Mouse (Mus musculus) limb, embryonic 13.5 days (tissue): ENCODE data around the gene St6gal1. TPM values are rescaled to one million over a fixed set of nuclear protein-coding genes. Genes with fewer than 3 reads are reported as not detected.

ENCODE experiments used
- ATAC-seq: fragments of 200-750 bp; cut with Nextera tagmentation; 2 replicates; pipeline ENCODE4 v1.8.0; 2017; ENCODE audit warnings: low read depth, moderate number of reproducible peaks, moderate TSS enrichment; ENCODE audit not compliant: low FRiP score
- H3K27ac ChIP-seq: fragments of 300-500 bp; sonication (generic); 2 replicates; pipeline ENCODE4 v1.5.1; 2015; ENCODE audit warnings: inconsistent platforms, mild to moderate bottlenecking, moderate library complexity
- H3K27me3 ChIP-seq: fragments of 300-500 bp; sonication (generic); 2 replicates; pipeline ENCODE4 v1.6.1; 2015; ENCODE audit warnings: mild to moderate bottlenecking, inconsistent platforms
- H3K36me3 ChIP-seq: fragments of 300-500 bp; sonication (generic); 2 replicates; pipeline ENCODE4 v1.6.1; 2015; ENCODE audit warnings: inconsistent platforms, mild to moderate bottlenecking, moderate library complexity
- H3K4me1 ChIP-seq: fragments of 300-500 bp; sonication (generic); 2 replicates; pipeline ENCODE4 v1.6.1; 2015; ENCODE audit warnings: inconsistent platforms
- H3K4me2 ChIP-seq: fragments of 300-500 bp; sonication (generic); replicated peaks from 2 replicates; pipeline ENCODE4 v1.6.1; 2015; ENCODE audit warnings: inconsistent platforms, mild to moderate bottlenecking, moderate library complexity
- H3K4me3 ChIP-seq: fragments of 300-500 bp; sonication (generic); 2 replicates; pipeline ENCODE4 v1.5.1; 2015; ENCODE audit warnings: moderate library complexity, mild to moderate bottlenecking, inconsistent platforms
- H3K9ac ChIP-seq: fragments of 300-500 bp; sonication (generic); 2 replicates; pipeline ENCODE4 v1.6.1; 2015; ENCODE audit warnings: mild to moderate bottlenecking, inconsistent platforms
- H3K9me3 ChIP-seq: fragments of 300-500 bp; sonication (generic); 2 replicates; pipeline ENCODE4 v1.6.1; 2016; ENCODE audit warnings: inconsistent platforms
- WGBS: fragments of 180-500 bp; shearing (Covaris S2); methylation state at CpG from one replicate; pipeline ENCODE4 v1.1.7; 2015; 5-methylcytosine and 5-hydroxymethylcytosine counted together
- polyA plus RNA-seq: library from polyadenylated mRNA; unstranded; fragments of >200 nt; fragmentation: Nextera tagmentation; extraction: Ambion mirVana; gene quantifications from 2 replicates; pipeline ENCODE4 v1.2.1, GENCODE M21; 2015

The St6gal1 gene
- polyA plus RNA-seq, 1 experiment from 2014 or later: 20.6 TPM

DNA sequence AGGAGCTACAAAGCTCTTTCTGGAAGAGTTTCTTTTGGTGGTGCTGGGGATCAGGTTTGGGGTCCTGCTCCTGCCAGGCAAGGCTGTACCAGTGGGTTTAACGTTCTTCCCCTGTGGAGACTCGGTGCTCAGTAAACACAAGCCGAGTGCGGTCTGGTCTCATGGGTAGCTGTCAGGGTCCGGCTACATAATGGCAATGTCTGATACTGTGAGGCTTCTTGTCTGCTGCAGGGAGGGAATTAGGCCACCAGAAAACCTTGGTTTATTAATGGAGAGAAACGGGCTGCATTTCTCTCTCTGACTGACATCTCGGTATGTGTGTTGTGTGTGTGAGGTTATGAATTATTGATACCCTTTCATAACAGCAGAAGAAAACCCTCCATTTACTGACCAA lies 33.9 kb downstream of the St6gal1 start:
- Histone ChIP-seq H3K27me3 (no peaks in the 10 kb centered on the region), H3K4me2 (no peak overlapping the region), H3K27ac (peak overlapping the region; percentile 28; the same call in 1 of the 2 replicates), H3K36me3 (no peaks in the 10 kb centered on the region; the same call in none of the 2 replicates), H3K9me3 (no peaks in the 10 kb centered on the region), H3K4me3 (no peak overlapping the region), H3K9ac (no peak overlapping the region), H3K4me1 (peaks cover 63% of the 10 kb centered on the region)
- 22% methylated on average over 7 of the region's 7 CpGs for WGBS
- ATAC-seq: no peak

DNA sequence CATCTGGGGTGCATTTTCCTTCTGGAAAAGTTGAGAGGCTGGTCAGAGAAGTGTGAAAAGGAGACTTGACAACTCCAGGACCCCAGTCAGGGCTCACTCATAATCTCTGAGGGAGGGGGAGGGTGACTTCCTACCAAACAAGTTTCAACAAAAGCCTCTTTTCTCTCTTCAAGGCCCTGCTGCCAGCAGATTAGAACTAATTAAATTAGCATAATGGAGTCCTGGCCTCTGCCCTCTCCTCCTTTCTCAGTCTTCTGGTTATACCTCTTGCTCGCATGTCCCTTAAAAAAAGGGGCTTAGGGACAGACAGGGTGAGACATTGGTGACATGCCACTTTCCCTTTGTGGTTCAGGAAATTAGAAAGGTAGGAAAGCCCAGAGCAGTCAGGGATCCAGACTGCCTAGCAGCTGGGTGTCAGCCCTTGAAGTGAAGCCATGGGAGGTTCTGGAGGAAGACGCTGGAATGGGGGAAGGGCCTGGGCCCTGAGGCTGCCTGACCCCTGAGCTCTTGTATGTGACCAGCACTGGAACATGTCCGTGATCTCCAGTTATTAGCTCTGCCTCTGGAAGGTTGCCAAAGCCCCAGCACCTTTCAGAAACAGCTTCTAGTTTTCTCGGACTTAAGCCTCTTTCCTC lies 34.4 kb downstream of the St6gal1 start:
- 7% methylated on average over 4 of the region's 4 CpGs for WGBS
- ATAC-seq: no peak
- Histone ChIP-seq H3K9ac (no peak overlapping the region), H3K9me3 (no peaks in the 10 kb centered on the region), H3K4me2 (no peak overlapping the region), H3K4me3 (no peak overlapping the region), H3K27me3 (no peaks in the 10 kb centered on the region), H3K36me3 (peaks cover 3% of the 10 kb centered on the region), H3K27ac (peak overlapping the region; percentile 28; the same call in 1 of the 2 replicates), H3K4me1 (peaks cover 59% of the 10 kb centered on the region)

DNA sequence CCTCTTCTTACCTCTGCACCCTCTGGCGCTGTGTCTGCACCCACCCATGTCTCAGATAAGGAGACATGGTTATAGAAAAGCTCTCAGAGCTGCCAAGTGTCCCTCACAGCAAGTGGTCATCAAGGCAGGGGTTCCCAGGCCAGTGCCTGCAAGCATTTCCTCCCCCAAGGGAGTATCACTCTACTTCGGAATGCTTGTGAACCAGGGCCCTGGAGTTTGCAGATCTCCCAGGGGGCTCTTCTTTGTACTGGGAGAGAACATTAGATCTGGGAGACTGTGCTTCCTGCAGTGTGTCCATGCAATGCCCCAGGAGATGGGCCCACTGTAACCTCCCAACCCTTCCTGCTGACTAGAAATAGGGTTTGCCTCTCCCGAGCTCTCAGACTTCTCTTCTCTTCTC lies 35.0 kb downstream of the St6gal1 start:
- ATAC-seq: no peak
- Histone ChIP-seq H3K4me2 (no peak overlapping the region), H3K9me3 (no peaks in the 10 kb centered on the region), H3K36me3 (peaks cover 9% of the 10 kb centered on the region), H3K4me3 (no peak overlapping the region), H3K27ac (no peak overlapping the region), H3K4me1 (peaks cover 53% of the 10 kb centered on the region), H3K9ac (no peak overlapping the region), H3K27me3 (no peaks in the 10 kb centered on the region)
- 48% methylated on average over 3 of the region's 3 CpGs for WGBS

DNA sequence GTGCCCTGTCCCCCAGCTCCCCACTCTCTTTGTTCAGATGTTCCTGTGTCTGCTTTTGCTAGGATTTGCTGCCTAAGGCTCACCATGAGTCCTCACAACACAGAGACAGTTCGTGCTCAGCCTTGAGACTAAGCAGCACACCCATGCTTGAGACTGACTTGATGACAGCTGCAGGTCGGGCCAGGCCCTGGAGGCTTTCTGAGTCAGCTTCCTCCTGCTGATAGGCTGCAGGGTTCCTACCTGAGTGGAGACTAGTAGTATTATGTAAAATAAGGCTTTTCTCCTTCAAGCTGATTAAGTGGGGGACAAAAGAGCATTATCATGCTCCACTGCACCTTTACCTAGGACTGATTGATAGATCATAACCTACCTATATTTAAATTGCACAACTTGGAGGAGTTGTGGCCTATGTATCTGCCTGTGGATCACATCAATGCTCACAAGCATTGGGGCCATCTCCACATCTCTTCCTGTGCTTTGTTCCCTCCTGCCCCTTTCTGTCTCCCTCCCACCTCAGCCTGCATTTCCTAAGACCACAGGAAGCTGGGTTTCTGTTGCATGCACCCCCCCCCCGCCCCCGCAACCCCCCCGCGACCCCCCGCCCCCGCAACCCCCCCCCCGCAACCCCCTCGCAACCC lies 37.7 kb downstream of the St6gal1 start:
- no peaks in the 10 kb centered on the region for H3K9me3 ChIP-seq
- no peaks in the 10 kb centered on the region for H3K27me3 ChIP-seq
- WGBS: 20% methylated on average over 2 of the region's 10 CpGs

DNA sequence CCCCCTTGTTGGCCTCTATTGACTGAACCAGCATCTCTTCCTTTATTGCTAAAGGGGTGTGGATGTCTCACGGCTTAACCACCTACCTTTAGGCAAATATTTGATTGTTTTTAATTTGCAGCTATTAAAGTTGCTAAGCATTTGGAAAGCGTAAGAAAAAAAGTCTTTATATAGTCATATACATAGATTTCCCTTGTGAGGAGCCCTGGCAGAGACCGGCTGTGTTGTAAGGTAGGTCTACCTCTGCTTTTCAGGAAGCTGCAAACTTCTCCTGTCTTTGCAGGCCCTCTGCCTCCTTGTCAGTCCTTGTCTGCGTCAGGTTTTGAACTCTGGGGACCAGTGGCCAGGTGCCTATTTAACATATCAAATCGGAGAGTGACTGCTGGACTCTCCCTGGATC lies 38.3 kb downstream of the St6gal1 start:
- H3K27ac ChIP-seq: no peak overlapping the region
- no peak overlapping the region for H3K9ac ChIP-seq
- no peak overlapping the region for H3K4me2 ChIP-seq
- ATAC-seq: no peak
- 31% methylated on average over 5 of the region's 5 CpGs for WGBS
- H3K9me3 ChIP-seq: no peaks in the 10 kb centered on the region
- no peak overlapping the region for H3K4me3 ChIP-seq
- no peaks in the 10 kb centered on the region for H3K27me3 ChIP-seq
- peaks cover 38% of the 10 kb centered on the region for H3K4me1 ChIP-seq
- peaks cover 9% of the 10 kb centered on the region for H3K36me3 ChIP-seq

More for the DNA sequence above, 37.7 kb downstream of the St6gal1 start:
- H3K4me2 ChIP-seq: no peak overlapping the region
- no peak overlapping the region for H3K4me3 ChIP-seq
- peaks cover 44% of the 10 kb centered on the region for H3K4me1 ChIP-seq
- H3K27ac ChIP-seq: no peak overlapping the region
- no peak for ATAC-seq
- no peak overlapping the region for H3K9ac ChIP-seq
- peaks cover 9% of the 10 kb centered on the region for H3K36me3 ChIP-seq

DNA sequence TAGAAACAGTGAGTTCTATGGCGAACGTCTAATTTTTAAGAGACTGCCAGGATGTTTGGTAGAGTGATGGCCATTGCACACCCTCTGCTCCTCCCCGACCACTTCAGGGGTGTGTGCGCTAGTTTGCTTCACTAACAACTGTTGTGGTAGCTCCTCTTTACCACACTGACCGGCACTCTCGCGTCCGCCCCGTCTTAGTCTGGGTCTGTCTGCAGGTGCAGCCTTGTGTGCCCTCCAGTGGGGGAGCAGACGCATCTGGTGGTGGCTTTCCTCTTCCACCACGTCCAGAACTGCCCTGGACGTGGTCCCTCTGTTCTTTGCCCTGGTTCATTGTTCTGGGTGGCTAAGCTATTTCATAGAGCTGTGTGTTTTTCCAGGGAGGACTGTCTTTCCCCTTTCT lies 40.5 kb downstream of the St6gal1 start:
- no peak overlapping the region; the same call in 1 of the 2 replicates for H3K9ac ChIP-seq
- WGBS: 91% methylated on average over 12 of the region's 12 CpGs
- H3K36me3 ChIP-seq: peaks cover 9% of the 10 kb centered on the region
- no peak overlapping the region for H3K4me3 ChIP-seq
- peaks cover 34% of the 10 kb centered on the region for H3K4me1 ChIP-seq
- no peaks in the 10 kb centered on the region for H3K27me3 ChIP-seq
- H3K27ac ChIP-seq: no peak overlapping the region
- no peaks in the 10 kb centered on the region for H3K9me3 ChIP-seq
- H3K4me2 ChIP-seq: no peak overlapping the region
- ATAC-seq: no peak

DNA sequence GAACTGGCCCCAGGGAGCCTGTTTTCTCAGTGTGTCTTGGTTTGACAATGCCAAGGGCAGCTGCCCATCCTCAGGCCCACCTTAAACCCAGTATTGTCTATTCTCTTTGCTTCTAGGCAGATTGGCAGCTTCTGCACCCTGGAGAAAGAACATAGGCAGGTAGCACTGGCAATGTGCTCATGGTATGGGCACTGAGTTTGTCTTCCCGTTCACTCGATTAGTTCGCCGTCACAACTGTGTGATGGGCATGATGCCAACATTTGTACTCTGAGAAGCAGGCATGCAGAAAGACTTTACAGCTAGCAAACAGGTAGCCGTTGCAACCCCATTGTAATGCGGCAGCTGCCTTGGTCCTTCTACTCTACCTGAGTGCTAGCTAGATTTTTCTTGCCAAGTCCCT lies 40.9 kb downstream of the St6gal1 start:
- Histone ChIP-seq H3K9ac (no peak overlapping the region; the same call in 1 of the 2 replicates), H3K9me3 (no peaks in the 10 kb centered on the region), H3K27ac (no peak overlapping the region), H3K4me2 (no peak overlapping the region), H3K27me3 (no peaks in the 10 kb centered on the region), H3K4me3 (no peak overlapping the region), H3K36me3 (peaks cover 9% of the 10 kb centered on the region), H3K4me1 (peaks cover 39% of the 10 kb centered on the region)
- ATAC-seq: no peak
- 78% methylated on average over 6 of the region's 6 CpGs for WGBS

DNA sequence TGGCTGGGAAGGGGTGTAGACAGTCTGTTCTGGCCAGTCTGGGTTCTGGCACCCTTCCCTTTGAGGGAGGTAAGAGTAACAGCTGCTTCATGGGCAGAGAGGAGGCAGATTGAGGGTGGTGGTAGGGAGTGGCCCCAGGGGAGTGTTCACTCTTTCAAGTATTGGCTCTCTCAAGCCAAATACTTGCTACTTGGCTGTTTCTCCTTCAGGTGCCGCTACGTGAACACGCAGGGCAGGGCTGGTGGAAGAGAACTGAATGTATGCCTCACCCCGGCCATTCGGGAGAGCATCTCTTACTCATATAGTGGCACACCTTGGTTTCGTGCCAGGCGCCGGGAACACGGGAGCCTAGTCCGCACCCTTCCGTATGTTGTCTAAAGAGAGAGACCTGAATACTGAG lies 41.8 kb downstream of the St6gal1 start:
- Histone ChIP-seq H3K36me3 (peaks cover 9% of the 10 kb centered on the region), H3K27ac (no peak overlapping the region), H3K4me1 (peaks cover 47% of the 10 kb centered on the region), H3K27me3 (no peaks in the 10 kb centered on the region), H3K4me3 (no peak overlapping the region), H3K4me2 (no peak overlapping the region), H3K9ac (no peak overlapping the region), H3K9me3 (no peaks in the 10 kb centered on the region)
- no peak for ATAC-seq
- WGBS: 95% methylated on average over 11 of the region's 11 CpGs

DNA sequence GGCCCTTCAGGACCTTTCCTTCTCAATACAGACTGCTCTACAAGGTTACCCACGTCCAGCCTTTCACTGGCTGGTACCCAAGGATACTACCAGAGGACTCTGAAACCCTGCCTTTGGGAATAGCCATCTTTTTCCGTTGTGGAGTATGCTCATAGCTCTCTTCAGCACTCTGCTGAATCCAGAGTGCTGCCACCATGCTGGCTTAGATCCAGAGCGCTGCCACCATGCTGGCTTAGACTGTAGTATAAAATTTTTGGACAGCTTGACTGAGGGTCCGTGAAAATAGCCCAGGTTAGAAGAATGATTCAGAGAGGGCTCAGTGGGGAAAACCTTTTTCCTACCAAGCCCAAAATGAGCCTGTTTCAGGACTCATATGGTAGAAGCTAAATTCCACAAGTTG lies 42.4 kb downstream of the St6gal1 start:
- Histone ChIP-seq H3K4me3 (no peak overlapping the region), H3K4me1 (peaks cover 49% of the 10 kb centered on the region), H3K27ac (no peak overlapping the region), H3K9ac (no peak overlapping the region), H3K9me3 (no peaks in the 10 kb centered on the region), H3K36me3 (peaks cover 9% of the 10 kb centered on the region), H3K4me2 (no peak overlapping the region), H3K27me3 (no peaks in the 10 kb centered on the region)
- 81% methylated on average over 4 of the region's 4 CpGs for WGBS
- ATAC-seq: no peak

DNA sequence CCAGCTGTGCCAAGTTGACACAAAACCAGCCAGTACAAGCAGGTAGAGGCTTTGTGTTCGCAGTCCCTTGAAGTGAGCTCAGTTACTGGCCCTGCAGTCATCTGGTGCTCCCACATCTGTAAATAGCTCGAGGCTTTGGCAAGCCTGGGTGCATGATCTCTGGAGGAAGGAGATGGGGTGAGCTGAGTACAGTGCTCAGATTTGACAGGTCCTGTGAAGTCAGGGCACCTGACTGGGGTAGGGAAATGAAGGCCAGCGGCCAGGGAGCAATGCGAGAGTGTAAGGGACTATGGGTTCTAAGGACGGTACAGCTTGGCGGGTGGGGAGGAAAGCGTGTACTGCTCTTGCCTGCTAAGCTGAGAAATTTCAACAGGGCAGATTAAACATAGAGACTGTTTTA lies 43.7 kb downstream of the St6gal1 start:
- H3K4me3 ChIP-seq: no peak overlapping the region
- no peak overlapping the region for H3K4me2 ChIP-seq
- H3K36me3 ChIP-seq: peaks cover 9% of the 10 kb centered on the region
- H3K4me1 ChIP-seq: peaks cover 53% of the 10 kb centered on the region
- no peaks in the 10 kb centered on the region for H3K27me3 ChIP-seq
- H3K27ac ChIP-seq: no peak overlapping the region
- 80% methylated on average over 7 of the region's 7 CpGs for WGBS
- ATAC-seq: no peak
- H3K9me3 ChIP-seq: no peaks in the 10 kb centered on the region
- H3K9ac ChIP-seq: no peak overlapping the region

DNA sequence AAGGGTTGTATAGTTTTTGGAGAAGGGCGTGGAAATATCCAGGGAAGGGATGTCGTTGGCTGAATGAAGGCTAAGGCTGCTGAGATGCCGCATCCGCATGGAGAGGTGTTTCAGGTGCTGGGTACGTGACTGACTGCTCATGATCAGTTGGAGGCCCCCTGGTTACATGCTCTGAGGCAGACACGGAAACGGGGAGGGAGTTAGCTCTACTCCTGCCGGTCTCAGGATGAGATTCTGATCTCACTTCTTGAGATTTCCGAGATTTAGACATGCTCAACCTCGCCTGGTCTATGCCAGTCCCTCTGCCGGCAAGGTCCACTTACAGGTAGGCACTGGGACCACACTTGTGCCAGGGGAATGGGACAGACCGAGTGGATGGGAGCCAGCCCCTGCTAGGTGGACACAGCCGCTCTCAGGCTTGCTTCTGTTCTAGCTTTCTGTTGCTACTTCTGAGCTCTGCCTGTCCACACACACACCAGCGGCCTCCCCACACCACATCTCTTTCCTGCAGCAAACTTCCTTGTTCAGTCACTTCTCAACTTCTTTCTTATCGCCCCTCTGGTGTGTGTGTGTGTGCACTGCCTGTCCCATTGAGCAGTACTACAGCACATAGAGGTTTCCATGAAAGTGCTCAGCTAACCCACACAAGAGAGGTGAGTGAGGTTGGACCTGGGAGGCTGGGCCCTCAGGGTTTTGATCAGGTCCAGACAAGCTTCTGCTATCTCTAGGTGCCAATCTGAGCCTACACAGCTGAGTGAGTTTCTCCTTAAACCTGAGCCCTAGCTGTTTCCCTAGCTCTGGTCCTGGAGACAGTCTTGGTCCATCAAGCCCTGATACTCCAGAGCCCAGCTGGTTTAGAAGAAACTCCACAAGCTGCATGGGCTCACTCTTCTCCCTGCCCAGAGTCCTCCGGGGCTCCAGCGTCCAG lies 44.8 kb downstream of the St6gal1 start:
- H3K4me1 ChIP-seq: peaks cover 54% of the 10 kb centered on the region
- no peaks in the 10 kb centered on the region for H3K27me3 ChIP-seq
- H3K27ac ChIP-seq: 0 out of 2 replicates have a peak overlapping the region, but pooled peaks have one; percentile 73
- peak; percentile 17; the same call in 1 of the 2 replicates for ATAC-seq
- no peaks in the 10 kb centered on the region for H3K9me3 ChIP-seq
- peak overlapping the region; percentile 31; the same call in 1 of the 2 replicates for H3K9ac ChIP-seq
- H3K4me3 ChIP-seq: no peak overlapping the region
- H3K4me2 ChIP-seq: no peak overlapping the region
- peaks cover 2% of the 10 kb centered on the region for H3K36me3 ChIP-seq
- WGBS: 79% methylated on average over 17 of the region's 17 CpGs
